Mouse (Mus musculus) forebrain, embryonic 10.5 days (tissue): ENCODE measurements around the gene Abcg3. TPM values are rescaled to one million over a fixed set of nuclear protein-coding genes. Genes with fewer than 3 reads are reported as not detected.

ENCODE experiments used
- polyA plus RNA-seq: library from polyadenylated mRNA; unstranded; fragments of >200 nt; fragmentation: Nextera tagmentation; extraction: Ambion mirVana; gene quantifications from 2 replicates; pipeline ENCODE4 v1.2.1, GENCODE M21; 2016

Abcg3 gene
- polyA plus RNA-seq, 1 experiment from 2014 or later = 0.31 TPM

Other genes starting within 250 kb of the Abcg3 start
- gene Zfp951, start 122.6 kb downstream of the Abcg3 start, polyA plus RNA-seq = 2.2 and 2.8 TPM in 2 replicates
- 0.50 and 0.63 TPM in 2 replicates for gene Gbp9, start 156.8 kb upstream of the Abcg3 start, polyA plus RNA-seq
- 0.26 TPM in 1 of 2 replicates, not detected in the other for gene Gbp8, start 156.8 kb upstream of the Abcg3 start, polyA plus RNA-seq
- gene Gbp4, start 156.9 kb upstream of the Abcg3 start, polyA plus RNA-seq = 0.04 and 0.33 TPM in 2 replicates